Mouse (Mus musculus): ENCODE measurements at regions not wholly inside any gene's neighbourhood (a gene's known extent, or its start where the extent isn't known, plus 50 kb on each side); places are given as distances from the start of the nearest gene placed in this dataset.

GRCm38 (mm10) chr6:35376526-35376925, 50.6 kb upstream of the Fam180a start:
- no peak for TF ChIP-seq POLR2A (IDR thresholded peaks at IDR 0.05; ENCODE audit: borderline replicate concordance, insufficient read depth, low read length)
- no peak for TF ChIP-seq CTCF (IDR thresholded peaks at IDR 0.05; ENCODE audit: borderline replicate concordance, insufficient read depth, low read depth, low read length)
